Mouse (Mus musculus) kidney, embryonic 16.5 days (tissue): ENCODE results near the gene Ppt1. TPM values are rescaled to one million over a fixed set of nuclear protein-coding genes. Genes with fewer than 3 reads are reported as not detected.

Source experiments
- ATAC-seq: fragments of 200-750 bp; cut with Nextera tagmentation; 2 replicates; pipeline ENCODE4 v1.8.0; 2017; ENCODE audit warnings: moderate TSS enrichment; ENCODE audit not compliant: low FRiP score, low TSS enrichment
- H3K27ac ChIP-seq: fragments of 300-500 bp; sonication (generic); 2 replicates; pipeline ENCODE4 v1.5.1; 2014; ENCODE audit warnings: low read length
- H3K27me3 ChIP-seq: fragments of 300-500 bp; sonication (generic); 2 replicates; pipeline ENCODE4 v1.6.1; 2014; ENCODE audit warnings: low read length, control low read depth, mixed read lengths; ENCODE audit not compliant: insufficient read depth
- H3K36me3 ChIP-seq: fragments of 300-500 bp; sonication (generic); 2 replicates; pipeline ENCODE4 v1.6.1; 2014; ENCODE audit warnings: low read length, control low read depth, mixed read lengths; ENCODE audit not compliant: insufficient read depth
- H3K4me1 ChIP-seq: fragments of 300-500 bp; sonication (generic); 2 replicates; pipeline ENCODE4 v1.6.1; 2014; ENCODE audit warnings: low read length, control low read depth, mixed read lengths; ENCODE audit not compliant: insufficient read depth
- H3K4me2 ChIP-seq: fragments of 300-500 bp; sonication (generic); replicated peaks from 2 replicates; pipeline ENCODE4 v1.6.1; 2014; ENCODE audit warnings: low read depth, low read length
- H3K4me3 ChIP-seq: fragments of 300-500 bp; sonication (generic); 2 replicates; pipeline ENCODE4 v1.5.1; 2014; ENCODE audit warnings: mild to moderate bottlenecking, low read length
- H3K9ac ChIP-seq: fragments of 300-500 bp; sonication (generic); replicated peaks from 2 replicates; pipeline ENCODE4 v1.6.1; 2014; ENCODE audit warnings: low read length
- H3K9me3 ChIP-seq: fragments of 300-500 bp; sonication (generic); 2 replicates; pipeline ENCODE4 v1.6.1; 2016; ENCODE audit warnings: low read length, control low read depth
- WGBS: fragments of 180-500 bp; shearing (Covaris S2); extraction: QIAGEN DNeasy Blood & Tissue Kit; methylation state at CpG from one replicate; pipeline ENCODE4 v1.1.7; 2014; 5-methylcytosine and 5-hydroxymethylcytosine counted together
- polyA plus RNA-seq: library from polyadenylated mRNA; unstranded; fragments of >200 nt; fragmentation: Nextera tagmentation; extraction: Ambion mirVana; gene quantifications from 2 replicates; pipeline ENCODE4 v1.2.1, GENCODE M21; 2015

The Ppt1 gene
- polyA plus RNA-seq, 1 experiment from 2014 or later = 92.0 TPM

- ATAC-seq = no peak
- no peak overlapping the region for H3K27ac ChIP-seq
- no peak overlapping the region for H3K4me2 ChIP-seq
- no peak overlapping the region for H3K9ac ChIP-seq
- H3K4me1 ChIP-seq = no peaks in the 10 kb centered on the region
- WGBS = 74% methylated on average over 4 of the region's 4 CpGs
- no peak overlapping the region for H3K4me3 ChIP-seq
- H3K9me3 ChIP-seq = no peaks in the 10 kb centered on the region
- no peaks in the 10 kb centered on the region for H3K27me3 ChIP-seq
- no peaks in the 10 kb centered on the region for H3K36me3 ChIP-seq
Observed at GRCm38 (mm10) chr4:122897750-122898149, 61.7 kb downstream of the Ppt1 start.

- Histone ChIP-seq H3K4me3 (no peak overlapping the region), H3K4me1 (no peaks in the 10 kb centered on the region), H3K9me3 (no peaks in the 10 kb centered on the region), H3K27me3 (no peaks in the 10 kb centered on the region), H3K9ac (no peak overlapping the region), H3K4me2 (no peak overlapping the region), H3K36me3 (no peaks in the 10 kb centered on the region), H3K27ac (no peak overlapping the region)
- 15% methylated on average over 5 of the region's 5 CpGs for WGBS
- no peak for ATAC-seq
Observed at GRCm38 (mm10) chr4:122898313-122898712, 62.3 kb downstream of the Ppt1 start.

DNA sequence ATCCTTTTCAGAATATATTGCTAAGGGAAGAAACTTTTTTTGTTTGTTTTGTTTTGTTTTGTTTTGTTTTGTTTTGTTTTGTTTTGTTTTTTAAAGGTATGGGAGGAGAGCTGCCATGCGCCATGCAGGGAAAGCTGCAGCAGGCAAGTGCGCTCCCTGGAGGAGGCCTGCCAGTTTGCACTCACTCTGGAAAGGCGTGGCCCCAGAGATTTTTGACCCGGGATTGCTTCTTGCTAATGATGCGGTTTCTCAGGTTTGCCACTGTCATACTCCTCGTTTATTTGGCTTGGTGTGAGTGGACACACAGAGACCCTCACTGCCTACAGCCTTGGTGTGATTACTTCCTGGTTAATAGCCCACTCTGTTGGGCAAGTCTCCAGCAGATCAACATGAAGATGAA lies 66.1 kb downstream of the Ppt1 start:
- H3K4me1 ChIP-seq = no peaks in the 10 kb centered on the region
- H3K9me3 ChIP-seq = no peaks in the 10 kb centered on the region
- no peaks in the 10 kb centered on the region for H3K27me3 ChIP-seq
- H3K4me3 ChIP-seq = no peak overlapping the region
- WGBS = 28% methylated on average over 6 of the region's 6 CpGs
- H3K9ac ChIP-seq = no peak overlapping the region
- no peak overlapping the region for H3K27ac ChIP-seq
- no peaks in the 10 kb centered on the region for H3K36me3 ChIP-seq
- H3K4me2 ChIP-seq = no peak overlapping the region
- ATAC-seq = no peak

DNA sequence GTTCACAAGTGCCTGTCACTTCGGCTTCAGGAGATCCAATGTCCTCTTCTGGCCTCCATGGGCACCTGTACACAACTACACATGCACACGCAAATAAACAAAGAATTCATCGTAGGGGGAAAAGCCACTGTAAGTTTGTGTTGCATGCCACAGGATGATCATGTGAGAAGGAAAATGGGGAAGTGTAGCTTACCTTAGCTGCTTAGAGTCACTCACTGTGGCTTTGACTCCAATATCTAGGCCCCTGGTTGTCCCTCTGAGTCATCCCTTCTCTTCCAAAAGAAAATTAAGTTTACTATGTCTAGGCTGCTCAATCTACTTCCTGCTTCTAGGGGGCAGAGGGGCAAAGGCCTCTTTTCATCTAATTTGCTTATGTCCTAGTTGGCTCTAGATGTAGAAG lies 67.7 kb downstream of the Ppt1 start:
- H3K27ac ChIP-seq = no peak overlapping the region
- no peaks in the 10 kb centered on the region for H3K4me1 ChIP-seq
- WGBS = 89% methylated on average over 3 of the region's 3 CpGs
- no peak overlapping the region for H3K9ac ChIP-seq
- no peak overlapping the region for H3K4me3 ChIP-seq
- no peak overlapping the region for H3K4me2 ChIP-seq
- H3K36me3 ChIP-seq = no peaks in the 10 kb centered on the region
- H3K27me3 ChIP-seq = no peaks in the 10 kb centered on the region
- no peak for ATAC-seq
- peaks cover 5% of the 10 kb centered on the region; the same call in 1 of the 2 replicates for H3K9me3 ChIP-seq

DNA sequence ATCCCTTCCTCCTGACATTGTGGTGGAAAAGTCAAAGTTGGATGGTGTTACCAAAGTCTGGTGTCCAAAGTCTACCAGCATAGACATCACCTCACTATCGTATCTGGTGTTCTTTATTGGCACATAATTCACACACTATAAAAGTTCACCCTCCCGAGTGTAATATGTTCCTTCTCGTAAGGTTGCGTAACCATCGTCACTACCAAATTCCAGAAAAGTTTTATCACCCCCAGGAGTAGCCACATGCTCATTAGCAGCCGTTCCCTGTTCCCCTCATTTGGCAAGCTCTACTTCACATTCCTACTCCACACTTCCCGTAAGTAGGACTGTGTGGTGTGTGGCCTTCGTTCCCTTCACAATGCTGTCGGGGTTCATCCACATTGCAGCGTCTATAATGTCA lies 69.3 kb downstream of the Ppt1 start:
- Histone ChIP-seq H3K27ac (no peak overlapping the region), H3K4me1 (no peaks in the 10 kb centered on the region), H3K9me3 (peaks cover 5% of the 10 kb centered on the region; the same call in 1 of the 2 replicates), H3K36me3 (no peaks in the 10 kb centered on the region), H3K4me3 (no peak overlapping the region), H3K4me2 (no peak overlapping the region), H3K27me3 (no peaks in the 10 kb centered on the region), H3K9ac (no peak overlapping the region)
- WGBS = 70% methylated on average over 10 of the region's 10 CpGs
- ATAC-seq = no peak

Other genes starting within 250 kb of the Ppt1 start
- gene 9530002B09Rik, start 147.0 kb upstream of the Ppt1 start, polyA plus RNA-seq = not detected in 2 replicates
- 79.7 and 90.2 TPM in 2 replicates for gene Cap1, start 49.8 kb downstream of the Ppt1 start, polyA plus RNA-seq
- gene Mfsd2a, start 124.9 kb downstream of the Ppt1 start, polyA plus RNA-seq = 3.1 and 3.4 TPM in 2 replicates
- 6.8 and 7.0 TPM in 2 replicates for gene Mycl, start 159.4 kb downstream of the Ppt1 start, polyA plus RNA-seq
- gene Trit1, start 180.4 kb downstream of the Ppt1 start, polyA plus RNA-seq = 18.1 and 21.5 TPM in 2 replicates